Mouse (Mus musculus): ENCODE measurements around the gene Tnnt2. TPM values are rescaled to one million over a fixed set of nuclear protein-coding genes. Genes with fewer than 3 reads are reported as not detected.

Tnnt2 gene
- polyA plus RNA-seq, 1 experiment from 2014 or later, result 2.5 TPM

DNA sequence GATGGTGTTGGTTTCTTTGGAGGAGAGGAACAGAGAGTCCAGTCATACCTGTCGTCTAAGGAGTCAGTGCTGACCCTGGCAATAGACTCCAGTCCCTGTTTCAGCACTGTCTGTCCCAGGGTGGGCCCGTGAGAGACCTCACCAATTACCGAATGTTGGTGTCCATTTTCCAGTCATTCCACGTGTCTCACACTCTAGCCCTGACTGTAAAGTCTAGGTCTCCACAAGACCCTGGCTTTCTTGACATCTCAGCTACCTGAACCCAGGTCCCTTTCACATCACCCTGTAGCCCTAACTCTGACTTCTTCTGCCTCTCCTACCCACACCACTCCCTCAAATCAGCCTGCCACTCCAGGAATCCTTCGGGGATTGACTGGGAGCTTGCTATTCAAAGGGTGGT, 26.4 kb downstream of the Tnnt2 start:
- Histone ChIP-seq H3K9me3 (no peaks in the 10 kb centered on the region), H3K9ac (replicated peaks) (no peak overlapping the region), H3K4me1 (no peaks in the 10 kb centered on the region), H3K27ac (replicated peaks) (no peak overlapping the region), H3K27me3 (0 out of 2 replicates have a peak, but pooled peaks cover 8% of the 10 kb centered on the region), H3K4me3 (no peak overlapping the region), H3K4me2 (replicated peaks) (no peak overlapping the region), H3K36me3 (no peaks in the 10 kb centered on the region)
- WGBS, result 82% methylated on average over 5 of the region's 5 CpGs
- ATAC-seq (ENCODE audit: low FRiP score, low read depth), result no peak

DNA sequence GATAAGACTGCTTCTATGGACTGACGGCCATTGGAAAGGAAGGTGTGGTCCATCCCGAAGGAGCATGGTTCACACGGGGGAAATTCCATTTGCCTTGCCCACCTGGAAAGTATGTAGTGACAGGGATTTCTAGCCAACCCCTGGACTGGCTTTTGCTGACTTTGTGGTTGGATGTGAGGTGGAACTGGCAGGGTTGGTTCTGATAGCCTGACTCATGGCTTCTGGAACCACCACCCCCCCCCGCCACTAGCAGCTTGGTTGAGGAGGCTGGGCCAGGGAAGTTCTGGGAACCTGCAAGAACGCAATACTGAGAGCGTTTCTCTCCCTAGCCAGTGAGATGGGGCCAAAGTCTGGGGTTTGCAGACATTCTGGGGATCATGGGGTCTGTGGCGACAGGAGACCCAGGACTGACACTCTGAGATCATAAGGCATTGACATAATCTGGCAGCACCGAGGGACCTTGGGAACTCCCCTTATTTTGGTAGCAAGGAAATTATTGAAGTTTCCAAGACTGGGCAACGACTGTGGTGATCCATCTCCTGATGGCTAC, 27.7 kb downstream of the Tnnt2 start:
- Histone ChIP-seq H3K27ac (replicated peaks) (no peak overlapping the region), H3K4me1 (no peaks in the 10 kb centered on the region), H3K4me3 (no peak overlapping the region), H3K4me2 (replicated peaks) (no peak overlapping the region), H3K36me3 (no peaks in the 10 kb centered on the region), H3K9me3 (no peaks in the 10 kb centered on the region), H3K9ac (replicated peaks) (no peak overlapping the region), H3K27me3 (0 out of 2 replicates have a peak, but pooled peaks cover 8% of the 10 kb centered on the region)
- 85% methylated on average over 9 of the region's 9 CpGs for WGBS
- ATAC-seq (ENCODE audit: low FRiP score, low read depth), result no peak

DNA sequence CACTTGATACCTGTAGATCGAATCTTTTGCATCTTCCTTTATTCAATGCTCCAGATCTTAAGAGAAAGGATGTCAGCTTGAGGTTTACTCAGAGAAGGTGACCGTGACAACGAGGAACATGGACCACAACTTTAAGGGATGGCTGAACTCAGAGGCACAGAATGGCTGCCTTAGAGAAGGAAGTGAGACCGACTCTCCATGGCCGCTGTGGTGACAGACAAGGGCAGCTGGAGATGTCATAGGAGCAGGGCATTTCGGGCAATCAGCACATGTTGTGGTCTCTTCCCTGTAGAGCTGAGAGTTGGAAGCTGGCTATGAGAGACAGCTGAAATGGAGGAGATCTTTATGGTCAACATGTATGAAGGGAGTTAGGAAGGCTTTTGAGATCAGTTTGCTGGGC, 28.7 kb downstream of the Tnnt2 start:
- no peak overlapping the region for H3K27ac ChIP-seq (replicated peaks)
- H3K27me3 ChIP-seq, result 0 out of 2 replicates have a peak, but pooled peaks cover 8% of the 10 kb centered on the region
- H3K4me2 ChIP-seq (replicated peaks), result no peak overlapping the region
- no peak for ATAC-seq (ENCODE audit: low FRiP score, low read depth)
- no peak overlapping the region for H3K9ac ChIP-seq (replicated peaks)
- no peak overlapping the region for H3K4me3 ChIP-seq
- H3K36me3 ChIP-seq, result no peaks in the 10 kb centered on the region
- 87% methylated on average over 6 of the region's 6 CpGs for WGBS
- no peaks in the 10 kb centered on the region for H3K4me1 ChIP-seq
- no peaks in the 10 kb centered on the region for H3K9me3 ChIP-seq

DNA sequence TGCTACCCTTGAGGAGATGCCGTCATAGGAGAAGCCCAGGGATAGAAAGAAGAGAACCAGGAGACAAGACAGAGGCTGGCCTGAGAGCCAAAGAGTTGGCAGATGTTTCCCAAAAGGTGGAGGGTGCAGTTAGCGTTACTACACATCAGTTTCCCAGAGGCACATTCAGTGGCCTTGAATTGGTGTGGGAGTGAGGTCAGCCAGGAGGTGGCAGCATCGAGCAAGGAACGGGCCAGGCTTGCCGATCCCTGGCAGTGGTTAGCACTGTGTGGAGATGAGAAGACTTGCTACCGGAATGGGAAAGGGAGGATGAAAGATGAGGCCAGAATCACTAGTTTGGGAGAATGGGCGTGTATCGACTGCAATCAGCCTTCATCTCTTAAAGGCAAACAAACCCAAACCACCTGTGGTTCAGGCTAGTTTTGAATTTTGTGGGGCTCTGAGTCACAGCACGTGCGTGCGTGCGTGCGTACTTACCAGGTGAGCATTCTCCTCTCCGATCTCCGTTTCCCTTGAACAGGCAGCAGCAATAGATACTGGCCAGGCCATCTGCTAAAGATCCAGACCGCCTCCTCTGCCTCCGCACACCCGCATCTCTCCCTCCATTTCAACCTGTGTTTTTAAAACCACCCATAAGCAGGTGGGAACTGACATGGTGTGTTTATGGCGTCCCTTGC, 29.5 kb downstream of the Tnnt2 start:
- no peak overlapping the region for H3K27ac ChIP-seq (replicated peaks)

DNA sequence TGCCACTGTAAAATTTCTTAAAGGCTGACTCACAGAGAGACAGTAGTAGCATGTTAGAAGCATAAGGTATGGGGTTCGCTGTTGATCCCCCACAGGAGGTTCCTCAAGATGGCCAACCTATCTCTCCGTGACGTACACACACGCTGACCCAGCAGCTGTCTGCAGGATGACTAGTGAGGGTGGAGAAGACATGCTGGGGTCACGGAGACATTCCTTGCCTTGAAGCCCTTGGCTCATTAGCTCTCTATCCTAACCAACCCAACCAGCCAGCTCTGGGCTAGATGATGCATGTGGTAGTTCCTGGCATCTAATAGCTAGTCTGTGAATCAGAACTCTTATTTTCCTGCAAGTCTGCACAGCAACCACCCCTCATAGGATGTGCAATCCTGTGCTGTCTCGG, 32.4 kb downstream of the Tnnt2 start:
- no peak for ATAC-seq (ENCODE audit: low FRiP score, low read depth)
- H3K36me3 ChIP-seq, result no peaks in the 10 kb centered on the region
- H3K27me3 ChIP-seq, result 0 out of 2 replicates have a peak, but pooled peaks cover 8% of the 10 kb centered on the region
- H3K9ac ChIP-seq (replicated peaks), result no peak overlapping the region
- H3K4me2 ChIP-seq (replicated peaks), result no peak overlapping the region
- no peak overlapping the region for H3K4me3 ChIP-seq
- 88% methylated on average over 6 of the region's 6 CpGs for WGBS
- H3K9me3 ChIP-seq, result no peaks in the 10 kb centered on the region
- H3K27ac ChIP-seq (replicated peaks), result no peak overlapping the region
- H3K4me1 ChIP-seq, result no peaks in the 10 kb centered on the region

More for the DNA sequence above, 29.5 kb downstream of the Tnnt2 start:
- Histone ChIP-seq H3K4me1 (no peaks in the 10 kb centered on the region), H3K36me3 (no peaks in the 10 kb centered on the region), H3K9ac (replicated peaks) (no peak overlapping the region), H3K4me3 (no peak overlapping the region), H3K9me3 (no peaks in the 10 kb centered on the region), H3K27me3 (0 out of 2 replicates have a peak, but pooled peaks cover 8% of the 10 kb centered on the region), H3K4me2 (replicated peaks) (no peak overlapping the region)
- peak; percentile 65; the same call in 1 of the 2 replicates for ATAC-seq (ENCODE audit: low FRiP score, low read depth)
- WGBS, result 48% methylated on average over 19 of the region's 19 CpGs

DNA sequence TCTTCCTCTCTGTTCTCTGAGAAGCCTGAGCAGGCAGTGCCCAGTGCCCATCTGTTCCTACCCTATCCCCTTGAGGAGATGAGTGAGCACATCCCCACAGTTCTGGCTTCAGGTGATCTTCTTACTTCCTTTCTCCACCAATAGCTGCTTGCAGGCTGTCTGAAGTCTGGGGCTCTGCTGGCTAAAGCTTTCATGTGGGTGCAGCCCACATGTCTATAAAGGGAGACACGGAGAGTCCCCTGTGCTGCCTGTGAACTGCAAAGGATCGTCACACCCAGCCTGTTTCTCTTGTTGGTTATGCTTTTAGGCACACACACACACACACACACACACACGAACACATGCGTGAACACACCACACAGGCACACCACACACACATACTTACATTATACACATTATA, 36.8 kb downstream of the Tnnt2 start:
- 95% methylated on average over 4 of the region's 4 CpGs for WGBS
- Histone ChIP-seq H3K36me3 (no peaks in the 10 kb centered on the region), H3K9ac (replicated peaks) (no peak overlapping the region), H3K4me3 (no peak overlapping the region), H3K4me1 (no peaks in the 10 kb centered on the region), H3K4me2 (replicated peaks) (no peak overlapping the region), H3K27me3 (no peaks in the 10 kb centered on the region), H3K9me3 (no peaks in the 10 kb centered on the region), H3K27ac (replicated peaks) (no peak overlapping the region)
- ATAC-seq (ENCODE audit: low FRiP score, low read depth), result no peak

DNA sequence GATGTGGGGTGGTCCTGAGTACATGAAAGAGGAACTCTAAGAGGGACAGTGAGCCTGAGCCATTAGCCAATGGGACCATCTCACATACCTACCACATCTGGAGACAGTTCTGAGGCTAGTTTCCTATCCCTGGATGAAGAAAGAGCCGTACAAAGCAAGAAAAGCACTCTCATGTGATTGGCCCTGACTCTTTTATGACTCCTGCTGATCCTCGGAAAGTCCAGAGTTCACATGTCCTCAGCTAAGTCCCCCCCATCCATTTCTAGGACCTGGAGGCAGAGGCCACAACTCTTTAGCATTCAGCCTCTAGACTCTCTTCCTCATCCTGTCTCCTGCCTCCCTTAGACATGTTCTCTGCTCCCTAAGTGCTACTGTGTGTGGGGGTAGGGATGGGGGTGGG, 41.1 kb downstream of the Tnnt2 start:
- no peak overlapping the region for H3K4me2 ChIP-seq (replicated peaks)
- H3K4me3 ChIP-seq, result no peak overlapping the region
- no peak overlapping the region for H3K9ac ChIP-seq (replicated peaks)
- H3K36me3 ChIP-seq, result no peaks in the 10 kb centered on the region
- ATAC-seq (ENCODE audit: low FRiP score, low read depth), result no peak
- no peaks in the 10 kb centered on the region for H3K9me3 ChIP-seq
- WGBS, result 79% methylated on average over 2 of the region's 2 CpGs
- no peak overlapping the region for H3K27ac ChIP-seq (replicated peaks)
- no peaks in the 10 kb centered on the region for H3K27me3 ChIP-seq
- no peaks in the 10 kb centered on the region for H3K4me1 ChIP-seq

DNA sequence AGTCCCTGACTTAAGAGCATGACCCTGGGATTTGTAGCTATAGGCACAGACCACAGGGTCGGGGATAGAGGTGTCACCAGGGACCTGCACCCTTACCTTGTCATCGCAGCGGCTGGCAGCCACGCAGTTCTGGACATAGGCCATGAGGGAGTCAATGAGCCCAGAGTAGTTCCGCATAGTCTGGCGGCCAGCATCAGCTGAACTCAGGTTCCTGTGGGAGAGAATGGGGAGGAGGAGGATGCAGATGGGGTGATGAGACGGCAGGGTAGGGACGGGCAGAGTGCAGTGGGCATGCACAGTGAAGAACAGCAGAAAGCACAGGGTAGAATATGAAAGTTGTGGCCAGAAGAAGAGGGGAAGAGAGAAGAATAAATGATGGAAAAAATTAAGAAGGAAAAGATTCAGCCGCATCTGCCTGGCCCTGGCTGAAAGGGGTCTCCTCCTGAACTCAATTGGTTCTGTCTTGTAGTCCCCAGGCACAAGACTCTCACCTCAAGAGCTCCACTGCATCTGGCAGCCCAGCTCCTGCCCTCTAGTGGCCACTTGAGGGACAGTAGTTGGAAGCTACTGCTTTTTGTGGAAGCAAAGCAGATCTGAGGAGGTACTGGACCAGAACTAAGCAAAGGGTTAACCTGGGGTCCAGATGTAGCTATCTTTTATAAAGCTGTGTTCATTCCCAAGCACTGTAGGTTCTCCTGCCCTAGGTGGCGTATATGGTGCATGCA, 46.4 kb downstream of the Tnnt2 start:
- H3K27me3 ChIP-seq, result no peaks in the 10 kb centered on the region
- no peak overlapping the region for H3K27ac ChIP-seq (replicated peaks)
- H3K36me3 ChIP-seq, result no peaks in the 10 kb centered on the region
- no peak overlapping the region for H3K9ac ChIP-seq (replicated peaks)
- no peak overlapping the region for H3K4me3 ChIP-seq
- WGBS, result 74% methylated on average over 10 of the region's 10 CpGs
- ATAC-seq (ENCODE audit: low FRiP score, low read depth), result peak; percentile 19; the same call in 1 of the 2 replicates
- no peak overlapping the region for H3K4me2 ChIP-seq (replicated peaks)
- no peaks in the 10 kb centered on the region for H3K4me1 ChIP-seq
- H3K9me3 ChIP-seq, result no peaks in the 10 kb centered on the region

DNA sequence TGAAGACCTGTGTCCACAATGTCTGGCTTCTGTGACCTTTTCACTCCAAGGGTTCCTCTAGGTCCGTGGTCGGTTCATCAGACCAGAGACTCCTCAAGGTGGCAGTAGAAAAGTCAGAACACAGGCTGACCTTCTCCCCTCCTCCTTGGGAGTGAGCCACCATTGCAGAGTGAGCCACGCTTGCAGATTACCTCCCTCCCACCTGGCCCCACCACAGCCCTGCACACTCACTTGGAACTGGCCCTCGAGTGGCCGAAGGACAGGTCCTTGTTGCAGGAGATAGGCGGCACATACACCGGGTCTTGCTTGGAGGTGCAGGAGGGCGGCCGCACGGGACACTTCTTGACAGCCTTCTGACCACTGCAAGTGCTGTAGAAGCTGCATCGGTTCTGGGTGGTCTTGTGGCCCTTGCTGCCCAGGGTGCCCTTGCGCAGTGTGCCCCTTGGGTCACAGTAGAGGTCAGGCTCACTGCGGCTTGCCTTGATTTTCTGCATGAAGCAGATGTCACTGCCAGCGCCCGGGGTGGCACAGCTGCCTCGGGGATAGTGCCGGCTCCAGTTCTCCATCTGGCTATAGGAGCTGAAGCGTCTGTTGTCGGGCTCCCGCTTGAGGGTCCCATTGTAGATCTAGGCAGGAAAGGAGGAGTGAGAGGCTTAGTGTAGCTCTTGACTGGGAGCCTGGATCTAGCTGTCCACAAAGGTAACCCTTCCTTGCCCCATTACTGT, 53.5 kb downstream of the Tnnt2 start:
- no peak overlapping the region for H3K4me2 ChIP-seq (replicated peaks)
- H3K36me3 ChIP-seq, result no peaks in the 10 kb centered on the region
- H3K4me1 ChIP-seq, result no peaks in the 10 kb centered on the region
- ATAC-seq (ENCODE audit: low FRiP score, low read depth), result no peak
- H3K4me3 ChIP-seq, result no peak overlapping the region
- no peaks in the 10 kb centered on the region for H3K9me3 ChIP-seq
- H3K27ac ChIP-seq (replicated peaks), result no peak overlapping the region
- 78% methylated on average over 20 of the region's 20 CpGs for WGBS
- no peak overlapping the region for H3K9ac ChIP-seq (replicated peaks)
- H3K27me3 ChIP-seq, result no peaks in the 10 kb centered on the region

DNA sequence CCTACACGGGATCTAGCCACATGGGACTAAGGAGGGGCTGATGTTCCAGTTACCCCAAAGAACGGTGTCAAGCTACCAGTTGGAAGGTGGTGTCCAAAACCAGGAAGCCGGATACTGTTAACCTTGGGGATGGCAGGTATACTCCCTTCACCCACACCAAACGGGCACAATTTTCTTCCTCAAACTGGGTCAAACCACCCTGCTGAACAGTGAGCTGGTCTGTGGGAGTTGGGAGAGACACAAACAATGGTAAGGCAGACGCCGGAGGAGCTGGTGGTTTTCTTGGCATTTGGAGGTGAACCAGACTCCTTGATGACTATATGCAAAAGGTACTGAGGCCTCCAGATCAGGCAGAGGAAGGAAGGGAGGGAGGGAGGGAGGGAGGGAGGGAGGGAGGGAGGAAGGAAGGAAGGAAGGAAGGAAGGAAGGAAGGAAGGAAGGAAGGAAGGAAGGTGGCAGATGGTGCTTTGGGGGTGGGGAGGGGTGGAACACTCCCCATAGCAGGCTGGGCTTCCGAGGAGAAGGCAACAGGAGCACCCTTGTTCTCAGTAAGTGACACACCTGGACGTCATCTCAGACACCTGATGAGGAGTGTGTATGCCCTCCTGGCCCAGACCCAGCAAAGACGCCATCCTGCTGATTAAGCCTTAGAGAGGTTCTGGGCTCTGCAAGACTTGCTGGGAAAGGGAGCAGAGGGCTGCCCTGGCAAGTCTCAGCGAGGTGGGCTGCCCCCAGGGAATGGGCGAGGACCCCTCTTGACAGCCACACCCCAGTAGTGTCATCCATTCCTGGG, 55.5 kb downstream of the Tnnt2 start:
- H3K36me3 ChIP-seq, result no peaks in the 10 kb centered on the region
- H3K4me3 ChIP-seq, result no peak overlapping the region
- no peaks in the 10 kb centered on the region for H3K9me3 ChIP-seq
- ATAC-seq (ENCODE audit: low FRiP score, low read depth), result no peak
- H3K27me3 ChIP-seq, result no peaks in the 10 kb centered on the region
- no peak overlapping the region for H3K27ac ChIP-seq (replicated peaks)
- H3K9ac ChIP-seq (replicated peaks), result no peak overlapping the region
- no peak overlapping the region for H3K4me2 ChIP-seq (replicated peaks)
- WGBS, result 79% methylated on average over 11 of the region's 11 CpGs
- no peaks in the 10 kb centered on the region for H3K4me1 ChIP-seq

DNA sequence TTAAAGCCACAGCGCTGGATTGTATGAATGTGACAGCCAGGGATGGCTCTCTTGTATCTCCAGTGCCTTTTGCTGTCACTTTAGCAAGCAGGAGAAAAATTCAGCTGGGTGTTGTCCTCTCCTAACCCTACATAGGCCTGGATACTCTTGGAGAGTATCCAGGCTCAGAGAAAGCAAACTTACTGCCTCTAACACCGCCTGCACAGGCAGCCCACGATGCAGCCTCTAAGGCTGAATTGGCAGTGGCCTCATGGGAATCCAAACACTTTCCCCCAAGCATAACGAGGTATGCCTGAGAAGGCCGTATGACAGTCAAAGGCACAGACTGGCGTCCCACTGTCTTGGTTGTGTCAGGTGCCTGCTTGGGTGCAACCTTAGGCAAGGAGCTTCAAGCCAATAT, 56.1 kb downstream of the Tnnt2 start:
- Histone ChIP-seq H3K4me3 (no peak overlapping the region), H3K9me3 (no peaks in the 10 kb centered on the region), H3K4me2 (replicated peaks) (no peak overlapping the region), H3K27me3 (no peaks in the 10 kb centered on the region), H3K36me3 (no peaks in the 10 kb centered on the region), H3K4me1 (no peaks in the 10 kb centered on the region), H3K9ac (replicated peaks) (no peak overlapping the region), H3K27ac (replicated peaks) (no peak overlapping the region)
- 77% methylated on average over 6 of the region's 6 CpGs for WGBS
- ATAC-seq (ENCODE audit: low FRiP score, low read depth), result no peak

All from midbrain, embryonic 12.5 days (tissue).